Mouse (Mus musculus) lung, postnatal 0 days (tissue): Measurements from ENCODE around the gene Tspan9. TPM values are rescaled to one million over a fixed set of nuclear protein-coding genes. Genes with fewer than 3 reads are reported as not detected.

Experiments
- ATAC-seq: fragments of 200-750 bp; cut with Nextera tagmentation; 2 replicates; pipeline ENCODE4 v1.8.0; 2017; ENCODE audit warnings: moderate library complexity
- DNase-seq: peaks from one replicate; pipeline ENCODE4 v3.0.0-alpha.2; 2016; ENCODE audit warnings: low spot score
- H3K27ac ChIP-seq: fragments of 300-500 bp; sonication (generic); 2 replicates; pipeline ENCODE4 v1.5.1; 2014; ENCODE audit warnings: antibody characterized with exemption, mild to moderate bottlenecking, low read length, mixed read lengths
- H3K27me3 ChIP-seq: fragments of 300-500 bp; sonication (generic); replicated peaks from 2 replicates; pipeline ENCODE4 v1.6.1; 2014; ENCODE audit warnings: low read length, mixed read lengths; ENCODE audit not compliant: insufficient read depth
- H3K36me3 ChIP-seq: fragments of 300-500 bp; sonication (generic); 2 replicates; pipeline ENCODE4 v1.6.1; 2014; ENCODE audit warnings: low read length, mixed read lengths; ENCODE audit not compliant: insufficient read depth
- H3K4me1 ChIP-seq: fragments of 300-500 bp; sonication (generic); 2 replicates; pipeline ENCODE4 v1.6.1; 2014; ENCODE audit warnings: antibody characterized with exemption, low read depth, low read length, mixed read lengths; ENCODE audit not compliant: insufficient read depth
- H3K4me2 ChIP-seq: fragments of 300-500 bp; sonication (generic); replicated peaks from 2 replicates; pipeline ENCODE4 v1.6.1; 2014; ENCODE audit warnings: low read depth, mild to moderate bottlenecking, low read length, moderate library complexity, mixed read lengths
- H3K4me3 ChIP-seq: fragments of 300-500 bp; sonication (generic); 2 replicates; pipeline ENCODE4 v1.5.1; 2014; ENCODE audit warnings: low read depth, low read length
- H3K9ac ChIP-seq: fragments of 300-500 bp; sonication (generic); replicated peaks from 2 replicates; pipeline ENCODE4 v1.6.1; 2014; ENCODE audit warnings: low read depth, mild to moderate bottlenecking
- H3K9me3 ChIP-seq: fragments of 300-500 bp; sonication (generic); 2 replicates; pipeline ENCODE4 v1.6.1; 2016; ENCODE audit warnings: low read length, mixed read lengths
- CTCF ChIP-seq: IDR thresholded peaks from 2 replicates; pipeline ENCODE4 v1.5.1; 2016; ENCODE audit warnings: antibody characterized with exemption, mild to moderate bottlenecking
- EP300 ChIP-seq: IDR thresholded peaks from 2 replicates; pipeline ENCODE4 v1.6.1; 2016; ENCODE audit warnings: antibody characterized with exemption, mild to moderate bottlenecking, control low read depth
- WGBS: fragments of 180-500 bp; shearing (Covaris S2); extraction: QIAGEN DNeasy Blood & Tissue Kit; methylation state at CpG from one replicate; pipeline ENCODE4 v1.1.7; 2014; 5-methylcytosine and 5-hydroxymethylcytosine counted together
- polyA plus RNA-seq: library from polyadenylated mRNA; unstranded; fragments of >200 nt; fragmentation: Nextera tagmentation; extraction: Ambion mirVana; gene quantifications from 2 replicates; pipeline ENCODE4 v1.2.1, GENCODE M21; 2015

The Tspan9 gene
- polyA plus RNA-seq, 1 experiment from 2014 or later: 136 TPM

- no peak for TF ChIP-seq EP300
- no peak for TF ChIP-seq CTCF
- no peak overlapping the region for H3K4me2 ChIP-seq
- no peaks in the 10 kb centered on the region for H3K36me3 ChIP-seq
- peak; percentile 67 for ATAC-seq
- no peak overlapping the region for H3K9ac ChIP-seq
- H3K4me1 ChIP-seq: no peaks in the 10 kb centered on the region; the same call in 1 of the 2 replicates
- peak; percentile 47 for DNase-seq
- WGBS: 41% methylated on average over 5 of the region's 5 CpGs
- no peak overlapping the region for H3K27ac ChIP-seq
- H3K9me3 ChIP-seq: no peaks in the 10 kb centered on the region
- H3K4me3 ChIP-seq: no peak overlapping the region
- no peaks in the 10 kb centered on the region for H3K27me3 ChIP-seq
Measured at GRCm38 (mm10) chr6:128003542-128003941, 139.9 kb downstream of the Tspan9 start.

- Histone ChIP-seq H3K4me3 (no peak overlapping the region), H3K27ac (no peak overlapping the region), H3K36me3 (no peaks in the 10 kb centered on the region), H3K9ac (no peak overlapping the region), H3K4me1 (no peaks in the 10 kb centered on the region; the same call in 1 of the 2 replicates), H3K27me3 (no peaks in the 10 kb centered on the region), H3K4me2 (no peak overlapping the region), H3K9me3 (no peaks in the 10 kb centered on the region)
- 89% methylated on average over 4 of the region's 4 CpGs for WGBS
- ATAC-seq (no peak), DNase-seq (no peak)
- TF ChIP-seq CTCF (no peak), EP300 (no peak)
Measured at GRCm38 (mm10) chr6:128002667-128003066, 140.7 kb downstream of the Tspan9 start.

- no peak overlapping the region for H3K4me3 ChIP-seq
- H3K9me3 ChIP-seq: no peaks in the 10 kb centered on the region
- H3K36me3 ChIP-seq: no peaks in the 10 kb centered on the region
- WGBS: 70% methylated on average over 10 of the region's 10 CpGs
- ATAC-seq: no peak
- H3K27me3 ChIP-seq: no peaks in the 10 kb centered on the region
- no peak for TF ChIP-seq EP300
- no peak for TF ChIP-seq CTCF
- no peaks in the 10 kb centered on the region for H3K4me1 ChIP-seq
- no peak overlapping the region for H3K27ac ChIP-seq
- DNase-seq: no peak
- no peak overlapping the region for H3K9ac ChIP-seq
- no peak overlapping the region for H3K4me2 ChIP-seq
Measured at GRCm38 (mm10) chr6:128002104-128002503, 141.3 kb downstream of the Tspan9 start.

GRCm38 (mm10) chr6:128001587-128001986 lies 141.8 kb downstream of the Tspan9 start:
- TF ChIP-seq CTCF (no peak), EP300 (no peak)
- DNase-seq (no peak), ATAC-seq (no peak)
- no peaks in the 10 kb centered on the region for H3K4me1 ChIP-seq
- H3K27me3 ChIP-seq: no peaks in the 10 kb centered on the region
- H3K4me2 ChIP-seq: no peak overlapping the region
- no peak overlapping the region for H3K4me3 ChIP-seq
- no peak overlapping the region for H3K27ac ChIP-seq
- no peaks in the 10 kb centered on the region for H3K9me3 ChIP-seq
- H3K9ac ChIP-seq: no peak overlapping the region
- H3K36me3 ChIP-seq: no peaks in the 10 kb centered on the region
- 79% methylated on average over 1 of the region's 1 CpGs for WGBS

- Histone ChIP-seq H3K27ac (no peak overlapping the region), H3K4me2 (no peak overlapping the region), H3K9ac (no peak overlapping the region), H3K4me3 (no peak overlapping the region), H3K4me1 (no peaks in the 10 kb centered on the region), H3K27me3 (no peaks in the 10 kb centered on the region), H3K36me3 (no peaks in the 10 kb centered on the region), H3K9me3 (no peaks in the 10 kb centered on the region)
- ATAC-seq (no peak), DNase-seq (no peak)
- no peak for TF ChIP-seq CTCF
- TF ChIP-seq EP300: no peak
- WGBS: 84% methylated on average over 3 of the region's 3 CpGs
Measured at GRCm38 (mm10) chr6:128000777-128001176, 142.6 kb downstream of the Tspan9 start.

GRCm38 (mm10) chr6:127999118-127999517 lies 144.3 kb downstream of the Tspan9 start:
- H3K4me2 ChIP-seq: no peak overlapping the region
- TF ChIP-seq CTCF (no peak), EP300 (no peak)
- WGBS: 75% methylated on average over 2 of the region's 2 CpGs
- ATAC-seq (no peak), DNase-seq (no peak)
- no peak overlapping the region for H3K27ac ChIP-seq
- no peaks in the 10 kb centered on the region for H3K4me1 ChIP-seq
- H3K9ac ChIP-seq: no peak overlapping the region
- H3K27me3 ChIP-seq: no peaks in the 10 kb centered on the region
- no peaks in the 10 kb centered on the region for H3K9me3 ChIP-seq
- H3K36me3 ChIP-seq: no peaks in the 10 kb centered on the region
- no peak overlapping the region for H3K4me3 ChIP-seq

- Histone ChIP-seq H3K36me3 (no peaks in the 10 kb centered on the region), H3K9me3 (no peaks in the 10 kb centered on the region), H3K27me3 (no peaks in the 10 kb centered on the region), H3K4me2 (no peak overlapping the region), H3K4me3 (no peak overlapping the region), H3K27ac (no peak overlapping the region), H3K4me1 (peaks cover 2% of the 10 kb centered on the region; the same call in 1 of the 2 replicates), H3K9ac (no peak overlapping the region)
- DNase-seq: no peak
- 75% methylated on average over 4 of the region's 5 CpGs for WGBS
- TF ChIP-seq CTCF (peak; percentile 35), EP300 (no peak)
- ATAC-seq: no peak
Measured at GRCm38 (mm10) chr6:127996928-127997327, 146.5 kb downstream of the Tspan9 start.
